Mouse (Mus musculus) leukemia stem cell, adult 10-12 weeks (primary cell): ENCODE data around the gene Fabp1. TPM values are rescaled to one million over a fixed set of nuclear protein-coding genes. Genes with fewer than 3 reads are reported as not detected.

Experiments used
- polyA plus RNA-seq: library from polyadenylated mRNA; stranded (reverse); fragments of >175 nt; gene quantifications from 2 replicates; pipeline ENCODE4 v1.2.3, GENCODE M21; 2012; ENCODE audit warnings: low replicate concordance

The Fabp1 gene
- not detected in 2 replicates for polyA plus RNA-seq

GRCm38 (mm10) chr6:71199612-71200011, at the start of gene Fabp1:
Gene Fabp1, plus strand, starts transcription at chr6:71199827.

Other genes with a start within 250 kb of the Fabp1 start
- gene Foxi3, start 243.3 kb upstream of the Fabp1 start, polyA plus RNA-seq: not detected in 2 replicates
- not detected in 2 replicates for gene Thnsl2, start 55.4 kb upstream of the Fabp1 start, polyA plus RNA-seq
- gene Krcc1, start 71.8 kb downstream of the Fabp1 start, polyA plus RNA-seq: 38.3 and 56.9 TPM in 2 replicates
- 0.38 TPM in 1 of 2 replicates, not detected in the other for gene Smyd1, start 122.4 kb downstream of the Fabp1 start, polyA plus RNA-seq
- 0.43 and 0.47 TPM in 2 replicates for gene Cd8b1, start 123.0 kb downstream of the Fabp1 start, polyA plus RNA-seq
- gene Cd8a, start 173.6 kb downstream of the Fabp1 start, polyA plus RNA-seq: 0.65 and 0.83 TPM in 2 replicates
- 4.7 and 6.3 TPM in 2 replicates for gene Rmnd5a, start 240.8 kb downstream of the Fabp1 start, polyA plus RNA-seq